Mouse (Mus musculus): Measurements from ENCODE around the gene Mef2a. TPM values are rescaled to one million over a fixed set of nuclear protein-coding genes. Genes with fewer than 3 reads are reported as not detected.

Gene Mef2a
- polyA plus RNA-seq, 1 experiment from 2014 or later: 24.1 TPM

DNA sequence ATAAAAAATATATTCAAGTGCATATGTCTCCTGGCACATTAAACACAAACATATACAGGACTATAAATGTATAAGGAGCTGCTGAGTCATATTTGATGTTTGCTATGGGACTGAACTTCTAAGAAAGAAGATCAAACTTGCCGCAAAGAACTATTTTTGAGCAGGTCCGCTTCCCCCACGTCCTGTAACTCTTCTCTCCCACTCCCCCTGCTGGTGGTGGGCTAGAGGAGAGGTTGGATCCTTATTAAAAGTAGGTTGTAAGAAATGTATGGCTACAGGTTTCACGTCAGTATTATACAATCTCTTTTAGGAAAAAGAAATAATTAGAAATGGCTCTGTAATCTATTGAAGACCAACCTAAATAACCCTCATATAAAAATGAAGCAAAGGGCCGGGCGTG lies 19.0 kb downstream of the Mef2a start:
- 88% methylated on average over 6 of the region's 6 CpGs for WGBS
- no peaks in the 10 kb centered on the region for H3K36me3 ChIP-seq (ENCODE audit: control insufficient read depth, insufficient read depth, low read length)
- ATAC-seq (ENCODE audit: low FRiP score): no peak

DNA sequence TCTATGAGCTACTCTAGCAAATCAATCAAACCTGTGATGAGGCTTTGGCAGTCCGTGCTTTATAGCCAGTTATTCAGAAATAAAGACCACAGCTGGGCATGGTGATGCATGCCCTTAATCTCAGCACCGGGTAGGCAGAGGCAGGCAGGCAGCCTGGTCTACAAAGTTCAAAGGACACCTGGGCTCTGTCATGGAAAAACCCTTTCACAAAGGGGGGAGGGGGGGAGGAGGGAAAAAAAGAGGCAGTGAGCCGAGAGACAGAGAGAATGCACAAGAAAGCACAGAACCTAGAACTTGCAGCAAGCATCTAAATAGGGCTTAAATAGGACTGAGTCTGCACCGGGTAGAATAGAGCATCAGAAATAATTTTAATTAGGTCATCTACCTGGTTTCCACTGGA lies 19.7 kb downstream of the Mef2a start:
- Histone ChIP-seq H3K27me3 (ENCODE audit: control insufficient read depth, insufficient read depth, low read length) (no peaks in the 10 kb centered on the region), H3K27ac (ENCODE audit: low read depth, low read length) (no peak overlapping the region), H3K4me2 (no peak overlapping the region), H3K9ac (ENCODE audit: low read length) (no peak overlapping the region), H3K4me1 (ENCODE audit: control insufficient read depth, insufficient read depth, low read length) (no peaks in the 10 kb centered on the region), H3K36me3 (ENCODE audit: control insufficient read depth, insufficient read depth, low read length) (no peaks in the 10 kb centered on the region), H3K4me3 (ENCODE audit: low read depth, low read length) (no peak overlapping the region), H3K9me3 (ENCODE audit: control insufficient read depth, low read length) (no peaks in the 10 kb centered on the region)
- no peak for ATAC-seq (ENCODE audit: low FRiP score)
- 82% methylated on average over 4 of the region's 4 CpGs for WGBS
- no peak for DNase-seq (ENCODE audit: low spot score, missing footprints)

More for the DNA sequence above, 19.0 kb downstream of the Mef2a start:
- H3K27me3 ChIP-seq (ENCODE audit: control insufficient read depth, insufficient read depth, low read length): no peaks in the 10 kb centered on the region
- H3K4me3 ChIP-seq (ENCODE audit: low read depth, low read length): no peak overlapping the region
- H3K4me2 ChIP-seq: no peak overlapping the region
- no peaks in the 10 kb centered on the region for H3K4me1 ChIP-seq (ENCODE audit: control insufficient read depth, insufficient read depth, low read length)
- no peaks in the 10 kb centered on the region for H3K9me3 ChIP-seq (ENCODE audit: control insufficient read depth, low read length)
- H3K9ac ChIP-seq (ENCODE audit: low read length): no peak overlapping the region
- no peak for DNase-seq (ENCODE audit: low spot score, missing footprints)
- H3K27ac ChIP-seq (ENCODE audit: low read depth, low read length): no peak overlapping the region

DNA sequence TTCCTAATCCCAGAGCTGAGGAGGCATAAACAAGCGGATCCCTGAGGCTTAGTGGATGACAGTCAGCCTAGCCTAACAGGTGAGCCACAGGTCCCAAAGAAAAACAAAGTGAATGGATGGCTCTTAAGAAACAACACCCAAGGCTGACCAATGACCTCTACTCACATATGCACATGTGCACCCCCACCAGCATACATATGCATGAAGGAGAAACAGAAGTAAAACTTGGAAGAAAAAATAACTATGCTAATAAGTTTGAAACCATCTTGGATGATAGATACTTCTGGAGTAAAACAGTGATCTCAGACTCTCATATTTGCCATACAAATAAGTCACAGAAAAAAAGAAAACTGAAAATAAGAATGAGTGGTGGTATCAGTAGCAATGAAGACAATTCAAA lies 28.2 kb downstream of the Mef2a start:
- Histone ChIP-seq H3K27ac (ENCODE audit: low read depth, low read length) (no peak overlapping the region), H3K9ac (ENCODE audit: low read length) (no peak overlapping the region), H3K9me3 (ENCODE audit: control insufficient read depth, low read length) (no peaks in the 10 kb centered on the region), H3K36me3 (ENCODE audit: control insufficient read depth, insufficient read depth, low read length) (no peaks in the 10 kb centered on the region), H3K4me1 (ENCODE audit: control insufficient read depth, insufficient read depth, low read length) (no peaks in the 10 kb centered on the region), H3K4me3 (ENCODE audit: low read depth, low read length) (no peak overlapping the region), H3K27me3 (ENCODE audit: control insufficient read depth, insufficient read depth, low read length) (no peaks in the 10 kb centered on the region), H3K4me2 (no peak overlapping the region)
- DNase-seq (ENCODE audit: low spot score, missing footprints) (no peak), ATAC-seq (ENCODE audit: low FRiP score) (no peak)
- WGBS: 78% methylated on average over 1 of the region's 1 CpGs

DNA sequence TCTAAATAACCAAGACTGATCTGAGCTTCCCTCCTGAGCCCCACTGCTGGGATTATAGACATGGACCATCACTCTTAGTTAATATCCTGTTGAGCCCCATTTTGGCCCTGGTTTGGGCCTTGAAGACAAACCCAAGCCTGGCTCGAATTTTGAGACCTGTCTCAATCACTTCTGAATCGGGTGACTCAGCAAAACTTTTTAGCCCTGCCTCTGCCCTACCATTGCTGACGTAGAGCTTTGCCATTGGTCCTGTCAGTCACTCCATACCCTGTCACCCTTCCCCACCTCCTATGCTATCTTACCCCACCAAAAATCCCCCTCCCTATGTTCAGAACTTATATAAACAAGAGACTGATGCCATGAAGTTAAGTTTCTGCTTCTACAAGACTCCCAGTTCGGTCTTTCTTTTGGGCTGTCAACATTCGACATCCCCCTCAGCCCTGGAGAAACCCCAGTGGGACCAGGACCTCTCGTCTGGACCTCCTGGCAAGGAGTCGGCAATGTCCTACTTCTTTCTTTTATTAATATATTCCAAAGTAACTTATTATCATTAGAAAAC lies 30.5 kb downstream of the Mef2a start:
- no peaks in the 10 kb centered on the region for H3K36me3 ChIP-seq (ENCODE audit: control insufficient read depth, insufficient read depth, low read length)
- H3K4me2 ChIP-seq: no peak overlapping the region
- 84% methylated on average over 7 of the region's 7 CpGs for WGBS
- H3K9ac ChIP-seq (ENCODE audit: low read length): no peak overlapping the region
- DNase-seq (ENCODE audit: low spot score, missing footprints): no peak
- no peaks in the 10 kb centered on the region for H3K27me3 ChIP-seq (ENCODE audit: control insufficient read depth, insufficient read depth, low read length)
- no peaks in the 10 kb centered on the region for H3K9me3 ChIP-seq (ENCODE audit: control insufficient read depth, low read length)
- no peak overlapping the region for H3K27ac ChIP-seq (ENCODE audit: low read depth, low read length)
- no peak overlapping the region for H3K4me3 ChIP-seq (ENCODE audit: low read depth, low read length)
- H3K4me1 ChIP-seq (ENCODE audit: control insufficient read depth, insufficient read depth, low read length): no peaks in the 10 kb centered on the region
- no peak for ATAC-seq (ENCODE audit: low FRiP score)

DNA sequence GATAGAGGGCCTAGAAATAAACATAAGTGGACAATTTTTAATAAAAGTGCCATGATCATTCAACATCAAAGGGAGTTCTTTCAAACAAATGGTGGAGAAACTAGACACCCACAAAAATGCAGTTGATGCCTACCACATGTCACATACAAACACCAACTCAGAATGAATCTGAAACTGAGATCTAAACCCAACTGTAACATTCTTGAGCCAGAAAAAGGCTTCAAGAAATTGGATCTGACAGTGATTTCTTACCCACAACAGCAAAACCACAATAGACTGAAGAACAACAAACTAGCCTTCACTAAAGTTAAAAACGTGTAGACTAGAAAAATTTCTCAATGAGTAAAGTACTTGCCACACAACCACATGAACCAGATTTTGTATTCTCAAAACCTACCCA lies 52.3 kb downstream of the Mef2a start:
- Histone ChIP-seq H3K27me3 (ENCODE audit: control insufficient read depth, insufficient read depth, low read length) (no peaks in the 10 kb centered on the region), H3K9me3 (ENCODE audit: control insufficient read depth, low read length) (no peaks in the 10 kb centered on the region), H3K4me1 (ENCODE audit: control insufficient read depth, insufficient read depth, low read length) (no peaks in the 10 kb centered on the region), H3K9ac (ENCODE audit: low read length) (no peak overlapping the region), H3K27ac (ENCODE audit: low read depth, low read length) (no peak overlapping the region), H3K4me3 (ENCODE audit: low read depth, low read length) (no peak overlapping the region), H3K4me2 (no peak overlapping the region), H3K36me3 (ENCODE audit: control insufficient read depth, insufficient read depth, low read length) (no peaks in the 10 kb centered on the region)
- 83% methylated on average over 1 of the region's 1 CpGs for WGBS
- no peak for DNase-seq (ENCODE audit: low spot score, missing footprints)
- ATAC-seq (ENCODE audit: low FRiP score): no peak

DNA sequence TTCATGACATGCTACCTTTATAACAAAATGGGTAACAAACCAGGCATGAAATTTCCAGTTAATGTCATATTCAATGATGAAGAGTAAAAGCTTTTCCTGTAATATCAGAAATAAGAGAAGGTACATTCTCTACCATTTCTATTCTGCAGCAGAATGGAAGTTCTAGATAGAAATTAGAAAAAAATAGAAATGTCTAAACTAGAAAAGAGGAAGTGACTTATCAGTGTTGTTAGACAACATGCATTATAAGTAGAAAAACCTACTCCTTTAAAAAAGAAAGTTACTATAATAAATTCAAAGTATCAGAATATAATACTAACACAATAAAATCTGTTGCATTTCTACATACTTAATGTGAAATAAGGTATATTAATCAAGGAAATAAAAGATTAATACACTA lies 54.0 kb downstream of the Mef2a start:
- Histone ChIP-seq H3K36me3 (ENCODE audit: control insufficient read depth, insufficient read depth, low read length) (no peaks in the 10 kb centered on the region), H3K9ac (ENCODE audit: low read length) (no peak overlapping the region), H3K9me3 (ENCODE audit: control insufficient read depth, low read length) (no peaks in the 10 kb centered on the region), H3K27ac (ENCODE audit: low read depth, low read length) (no peak overlapping the region), H3K4me3 (ENCODE audit: low read depth, low read length) (no peak overlapping the region), H3K4me2 (no peak overlapping the region), H3K4me1 (ENCODE audit: control insufficient read depth, insufficient read depth, low read length) (no peaks in the 10 kb centered on the region), H3K27me3 (ENCODE audit: control insufficient read depth, insufficient read depth, low read length) (no peaks in the 10 kb centered on the region)
- no peak for ATAC-seq (ENCODE audit: low FRiP score)
- no peak for DNase-seq (ENCODE audit: low spot score, missing footprints)

DNA sequence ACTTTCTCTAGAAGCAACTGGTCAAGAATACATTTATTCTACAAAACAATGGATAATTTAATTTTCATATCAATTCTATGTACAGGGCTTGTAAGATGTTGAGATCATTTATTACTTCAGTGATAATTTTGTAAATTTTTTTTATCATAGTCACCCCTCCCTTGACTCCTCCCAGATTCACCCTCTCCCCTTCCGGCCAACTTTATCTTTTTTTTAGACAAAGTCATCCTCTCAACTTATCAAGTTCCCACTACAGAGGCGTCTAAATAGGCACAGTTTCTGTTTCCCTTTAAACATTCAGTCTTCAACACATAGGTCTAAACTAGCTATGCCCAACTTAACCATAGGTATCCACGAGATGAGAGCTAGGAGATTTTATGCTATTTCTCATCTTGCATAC lies 59.5 kb downstream of the Mef2a start:
- ATAC-seq (ENCODE audit: low FRiP score) (no peak), DNase-seq (ENCODE audit: low spot score, missing footprints) (no peak)
- H3K9ac ChIP-seq (ENCODE audit: low read length): no peak overlapping the region
- H3K27me3 ChIP-seq (ENCODE audit: control insufficient read depth, insufficient read depth, low read length): no peaks in the 10 kb centered on the region
- no peak overlapping the region for H3K27ac ChIP-seq (ENCODE audit: low read depth, low read length)
- H3K4me1 ChIP-seq (ENCODE audit: control insufficient read depth, insufficient read depth, low read length): no peaks in the 10 kb centered on the region
- WGBS: 88% methylated on average over 3 of the region's 3 CpGs
- no peaks in the 10 kb centered on the region for H3K9me3 ChIP-seq (ENCODE audit: control insufficient read depth, low read length)
- H3K36me3 ChIP-seq (ENCODE audit: control insufficient read depth, insufficient read depth, low read length): no peaks in the 10 kb centered on the region
- H3K4me2 ChIP-seq: no peak overlapping the region
- no peak overlapping the region for H3K4me3 ChIP-seq (ENCODE audit: low read depth, low read length)

DNA sequence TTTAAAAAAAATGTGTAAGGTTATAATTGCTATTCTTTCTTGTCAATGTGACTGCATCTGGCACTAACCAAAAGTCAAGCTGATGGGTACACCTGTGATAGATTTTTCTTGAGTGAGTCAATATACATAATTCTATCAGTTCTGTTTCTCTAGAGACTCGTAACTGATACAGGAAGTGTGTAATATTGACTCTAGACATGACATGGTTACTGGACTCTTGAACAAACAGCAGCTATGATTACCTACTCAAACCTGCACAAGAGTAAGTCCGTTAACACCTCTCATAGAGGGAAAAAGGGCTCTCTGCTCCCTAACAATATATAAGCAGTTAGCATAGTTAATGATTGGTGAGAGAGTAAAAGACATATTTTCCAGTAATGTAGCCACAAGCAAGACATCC lies 62.5 kb downstream of the Mef2a start:
- no peaks in the 10 kb centered on the region for H3K9me3 ChIP-seq (ENCODE audit: control insufficient read depth, low read length)
- H3K4me3 ChIP-seq (ENCODE audit: low read depth, low read length): no peak overlapping the region
- H3K36me3 ChIP-seq (ENCODE audit: control insufficient read depth, insufficient read depth, low read length): no peaks in the 10 kb centered on the region
- H3K9ac ChIP-seq (ENCODE audit: low read length): no peak overlapping the region
- no peaks in the 10 kb centered on the region for H3K4me1 ChIP-seq (ENCODE audit: control insufficient read depth, insufficient read depth, low read length)
- no peak overlapping the region for H3K4me2 ChIP-seq
- DNase-seq (ENCODE audit: low spot score, missing footprints): no peak
- no peak overlapping the region for H3K27ac ChIP-seq (ENCODE audit: low read depth, low read length)
- ATAC-seq (ENCODE audit: low FRiP score): no peak
- no peaks in the 10 kb centered on the region for H3K27me3 ChIP-seq (ENCODE audit: control insufficient read depth, insufficient read depth, low read length)
- 93% methylated on average over 2 of the region's 2 CpGs for WGBS

DNA sequence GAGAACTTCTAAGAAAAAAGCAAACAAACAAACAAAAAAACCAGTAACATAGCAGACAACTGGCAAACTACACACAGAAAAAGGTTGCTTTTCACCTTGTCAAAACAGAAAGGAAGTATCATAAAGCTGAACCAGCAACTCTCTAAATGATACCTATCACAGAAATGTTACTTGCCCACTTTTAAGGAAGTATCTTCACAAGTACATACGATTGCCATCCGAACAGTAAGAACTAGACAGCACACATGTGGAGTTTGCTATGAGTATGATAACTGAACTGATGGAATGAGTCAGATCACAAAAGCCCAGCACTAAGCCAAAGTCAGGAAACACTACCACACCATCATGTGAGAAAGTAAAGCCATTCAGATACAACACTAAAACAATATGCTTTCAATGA lies 64.6 kb downstream of the Mef2a start:
- H3K9me3 ChIP-seq (ENCODE audit: control insufficient read depth, low read length): no peaks in the 10 kb centered on the region
- H3K36me3 ChIP-seq (ENCODE audit: control insufficient read depth, insufficient read depth, low read length): no peaks in the 10 kb centered on the region
- no peaks in the 10 kb centered on the region for H3K4me1 ChIP-seq (ENCODE audit: control insufficient read depth, insufficient read depth, low read length)
- ATAC-seq (ENCODE audit: low FRiP score): no peak
- H3K4me2 ChIP-seq: no peak overlapping the region
- no peak for DNase-seq (ENCODE audit: low spot score, missing footprints)
- H3K27me3 ChIP-seq (ENCODE audit: control insufficient read depth, insufficient read depth, low read length): no peaks in the 10 kb centered on the region
- H3K4me3 ChIP-seq (ENCODE audit: low read depth, low read length): no peak overlapping the region
- WGBS: 87% methylated on average over 2 of the region's 2 CpGs
- H3K9ac ChIP-seq (ENCODE audit: low read length): no peak overlapping the region
- no peak overlapping the region for H3K27ac ChIP-seq (ENCODE audit: low read depth, low read length)

DNA sequence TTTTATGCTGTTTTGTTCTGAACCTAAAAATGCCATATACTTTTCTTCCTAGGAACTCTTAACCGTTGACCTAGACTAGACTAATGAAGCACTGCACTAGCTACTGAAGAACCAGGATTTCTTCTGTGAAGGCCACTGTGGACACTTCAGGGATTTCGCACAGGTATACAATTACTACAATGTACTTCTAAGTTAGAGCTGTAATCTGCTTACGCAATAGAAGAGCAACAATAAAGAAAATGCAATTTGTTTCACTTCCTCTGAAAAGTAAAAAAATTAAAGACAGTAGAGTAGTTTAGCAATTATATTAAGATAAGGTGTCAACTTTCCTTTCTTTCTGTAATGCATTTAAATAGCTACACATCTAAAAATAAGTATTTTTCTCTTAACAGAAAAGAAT lies 65.6 kb downstream of the Mef2a start:
- no peak overlapping the region for H3K4me2 ChIP-seq
- no peak overlapping the region for H3K4me3 ChIP-seq (ENCODE audit: low read depth, low read length)
- H3K9ac ChIP-seq (ENCODE audit: low read length): no peak overlapping the region
- H3K9me3 ChIP-seq (ENCODE audit: control insufficient read depth, low read length): no peaks in the 10 kb centered on the region
- ATAC-seq (ENCODE audit: low FRiP score): no peak
- H3K27ac ChIP-seq (ENCODE audit: low read depth, low read length): no peak overlapping the region
- H3K36me3 ChIP-seq (ENCODE audit: control insufficient read depth, insufficient read depth, low read length): no peaks in the 10 kb centered on the region
- H3K27me3 ChIP-seq (ENCODE audit: control insufficient read depth, insufficient read depth, low read length): no peaks in the 10 kb centered on the region
- no peak for DNase-seq (ENCODE audit: low spot score, missing footprints)
- 96% methylated on average over 3 of the region's 3 CpGs for WGBS
- no peaks in the 10 kb centered on the region for H3K4me1 ChIP-seq (ENCODE audit: control insufficient read depth, insufficient read depth, low read length)
